Mouse (Mus musculus): ENCODE data around the gene Timm13.

- TF ChIP-seq POLR2A (IDR thresholded peaks at IDR 0.05; ENCODE audit: insufficient read depth, low read depth, low read length) (no peak), CTCF (IDR thresholded peaks at IDR 0.05; ENCODE audit: insufficient read depth, low read depth, low read length) (peak; percentile 34; the same call in 1 of the 2 replicates)
Observed at GRCm38 (mm10) chr10:80880131-80880641, 20.6 kb downstream of the Timm13 start.

Data from olfactory bulb, adult 2 months (tissue).